13 mouse cellular contexts compared by ENCODE assay signal in genomic region chr8:124239350-124239749, GRCm38 (mm10).
"Had no signal": no experiment of that assay in that cellular context is flagged by ENCODE, and none has a peak within 500 bp of the region (broad histone marks: within the 10 kb centered on the region; RNA-seq: fewer than 3 reads in every experiment).

No protein-coding gene starts in this region.

- H3K36me3 ChIP-seq: limb, embryonic 15.5 days had no signal

- ATAC-seq: liver, embryonic 12.5 days; midbrain, embryonic 16.5 days had no signal

- DNase-seq: kidney, postnatal 36 days; layer of hippocampus, adult 9-11 months; layer of hippocampus, postnatal 36 days; lung, embryonic 14.5 days; lung, postnatal 10 days; lung, postnatal 4 days; right cerebral cortex, adult 18-20 months; right cerebral cortex, postnatal 25 days; thymus, postnatal 36 days had no signal

- H3K9ac ChIP-seq: limb, embryonic 15.5 days; liver, embryonic 12.5 days; lung, embryonic 14.5 days had no signal

- H3K4me2 ChIP-seq: limb, embryonic 15.5 days; liver, embryonic 12.5 days; lung, embryonic 14.5 days had no signal

- H3K27me3 ChIP-seq: limb, embryonic 15.5 days; liver, embryonic 12.5 days had no signal

- H3K27ac ChIP-seq: kidney, postnatal 0 days; limb, embryonic 15.5 days; liver, embryonic 12.5 days had no signal

- H3K9me3 ChIP-seq: limb, embryonic 15.5 days had no signal

- H3K4me3 ChIP-seq: limb, embryonic 15.5 days; liver, embryonic 12.5 days had no signal
